Mouse (Mus musculus): Measurements from ENCODE around the gene Itm2c.
A peak's percentile ranks its signal among the peaks of the same experiment; 100 is the strongest.

The Itm2c gene

GRCm38 (mm10) chr1:85894231-85894747 lies at the start of gene Itm2c:
TSS of gene Itm2c (plus strand) at chr1:85894281.
- DNase-seq (ENCODE audit: low spot score in 2 of 2): peak; percentile 69 to 84

GRCm38 (mm10) chr1:85844981-85845380 lies 49.1 kb upstream of the Itm2c start:
- DNase-seq (ENCODE audit: low spot score in 2 of 2): no peak

DNA sequence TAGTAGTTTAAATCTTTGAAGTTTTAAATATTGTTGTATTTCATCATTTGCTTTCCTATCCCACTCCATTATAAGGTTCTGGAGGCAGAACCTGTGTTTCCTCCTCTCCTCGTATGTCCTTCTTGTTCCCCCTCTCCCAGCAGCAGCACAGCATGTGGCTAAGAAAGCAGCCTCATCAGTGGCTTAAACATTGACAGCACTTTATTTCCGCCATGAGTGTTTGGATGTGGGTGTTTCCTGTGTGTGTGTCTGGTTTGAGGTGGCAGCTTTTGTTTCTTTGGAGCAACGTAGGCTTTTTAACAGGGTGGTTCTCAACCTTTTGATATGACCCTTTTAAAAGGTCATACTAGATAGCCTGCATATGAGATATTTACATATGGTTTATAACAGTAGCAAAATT lies 48.6 kb upstream of the Itm2c start:
- no peak for DNase-seq (ENCODE audit: low spot score in 2 of 2)

GRCm38 (mm10) chr1:85849016-85849415 lies 45.1 kb upstream of the Itm2c start:
- no peak for DNase-seq (ENCODE audit: low spot score in 2 of 2)

DNA sequence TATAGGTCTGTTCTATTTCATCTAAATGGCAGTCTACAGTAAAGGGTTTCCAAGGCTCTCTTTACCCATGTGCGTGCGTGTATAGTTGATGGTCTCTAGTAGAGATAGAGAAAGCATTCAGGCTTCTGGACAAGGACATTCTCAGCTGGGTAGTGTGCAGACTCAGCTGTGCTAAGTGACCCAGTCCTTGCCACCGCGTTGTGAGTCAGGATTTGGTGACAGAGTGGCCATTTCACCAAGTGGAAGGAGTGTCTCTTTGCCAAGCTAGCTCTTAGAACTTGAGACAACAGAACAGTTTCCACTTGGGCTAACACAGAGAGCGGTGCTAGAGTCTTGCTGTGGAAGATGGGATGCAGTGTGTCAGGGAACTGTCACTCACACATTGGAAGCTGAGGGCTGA lies 43.2 kb upstream of the Itm2c start:
- DNase-seq (ENCODE audit: low spot score in 2 of 2): no peak

DNA sequence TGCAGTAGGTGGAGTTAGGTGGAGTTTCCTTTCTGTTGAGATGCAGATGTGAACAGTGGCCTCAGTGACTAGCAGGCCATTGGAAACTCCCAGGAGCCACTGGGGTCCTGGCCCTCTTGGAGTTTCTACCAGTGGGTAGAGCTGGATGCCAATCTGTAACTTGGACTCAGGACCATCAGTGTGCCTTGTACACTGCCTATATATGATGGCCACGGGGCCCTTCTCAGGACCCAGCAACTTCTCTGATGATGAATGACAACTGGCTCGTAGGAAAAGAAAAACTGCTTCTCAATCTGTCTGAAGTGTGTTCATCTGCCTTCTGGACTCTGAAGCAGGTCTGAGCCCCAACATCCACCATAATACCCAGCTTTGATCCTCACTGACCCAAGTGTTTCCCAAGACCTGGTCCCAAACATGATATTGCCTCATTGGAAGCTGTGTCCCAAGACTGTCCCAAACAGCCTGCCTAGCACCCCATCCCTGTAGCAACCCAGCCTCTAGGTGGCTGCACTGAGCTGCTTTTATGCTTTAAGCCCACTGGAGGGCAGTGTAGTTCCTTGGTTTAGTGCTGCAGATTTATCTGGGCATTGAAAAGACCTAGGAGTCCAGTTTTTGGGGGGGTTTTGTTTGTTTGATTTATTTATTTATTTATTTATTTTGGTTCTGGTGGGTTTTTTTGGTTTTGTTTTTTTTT lies 40.9 kb upstream of the Itm2c start:
- DNase-seq (ENCODE audit: low spot score in 2 of 2): peak; percentile 59 to 72

DNA sequence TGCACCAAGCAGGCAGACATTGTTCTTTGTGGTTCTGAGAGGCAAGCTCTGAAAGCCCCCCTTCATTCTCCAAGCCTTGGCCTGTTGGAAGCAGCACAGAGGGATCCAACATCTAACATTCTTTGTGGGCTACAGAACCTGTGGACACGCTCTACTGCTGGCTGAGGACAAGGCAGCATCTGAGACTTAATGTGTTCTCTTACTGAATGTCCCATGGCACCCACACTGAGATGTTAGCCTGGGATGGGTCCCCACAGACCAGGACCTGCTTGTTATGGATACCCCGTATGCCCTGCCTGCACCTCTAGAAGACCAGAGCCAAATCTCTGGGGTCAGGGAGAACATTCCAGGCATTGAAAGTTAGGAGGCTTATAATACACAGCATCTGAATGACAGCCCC lies 40.2 kb upstream of the Itm2c start:
- no peak for DNase-seq (ENCODE audit: low spot score in 2 of 2)

GRCm38 (mm10) chr1:85854475-85854874 lies 39.6 kb upstream of the Itm2c start:
- no peak for DNase-seq (ENCODE audit: low spot score in 2 of 2)

DNA sequence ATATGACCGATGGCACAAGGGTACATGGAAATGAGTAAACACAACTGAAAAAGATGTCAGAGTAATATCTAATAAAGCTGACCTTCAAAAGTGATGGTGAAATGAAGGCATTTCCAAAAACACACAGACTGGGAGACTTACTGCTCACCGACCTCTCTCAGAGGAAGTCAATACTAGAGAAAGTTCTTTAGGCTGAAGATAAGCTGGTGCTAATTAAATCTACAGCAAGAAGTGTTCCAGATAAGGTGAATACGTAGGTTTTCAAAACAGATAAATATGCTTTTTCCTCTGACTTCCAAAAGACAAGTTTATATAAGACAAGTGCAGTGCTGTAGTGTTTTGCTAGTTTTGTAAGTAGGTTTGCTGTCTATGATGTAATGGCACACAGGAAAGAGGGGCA lies 37.8 kb upstream of the Itm2c start:
- no peak for DNase-seq (ENCODE audit: low spot score in 2 of 2)

- DNase-seq (ENCODE audit: low spot score in 2 of 2): no peak
Measured at GRCm38 (mm10) chr1:85857261-85857754, 36.8 kb upstream of the Itm2c start.

GRCm38 (mm10) chr1:85864383-85864782 lies 29.7 kb upstream of the Itm2c start:
- DNase-seq (ENCODE audit: low spot score in 2 of 2): peak; percentile 46 to 74

DNA sequence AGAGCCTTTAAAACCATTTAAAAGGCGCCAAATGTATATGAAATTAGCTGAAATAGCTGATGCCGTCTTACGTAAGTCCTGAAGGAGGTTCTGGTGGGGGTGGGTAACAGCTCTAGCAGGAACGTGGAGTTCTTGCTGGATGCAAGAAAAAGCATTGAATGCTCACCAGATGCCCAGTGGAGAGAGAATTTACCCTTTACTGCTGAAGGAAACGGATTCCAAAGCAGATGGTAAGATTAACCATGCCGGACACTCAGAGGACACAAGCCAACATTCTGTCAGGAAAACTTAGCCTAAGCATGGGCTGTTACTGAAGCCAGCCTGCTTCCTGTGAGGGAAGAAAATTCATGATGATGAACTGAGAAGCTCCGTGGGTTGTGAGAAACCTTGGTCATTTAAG lies 24.1 kb upstream of the Itm2c start:
- no peak for DNase-seq (ENCODE audit: low spot score in 2 of 2)

- DNase-seq (ENCODE audit: low spot score in 2 of 2): no peak
Measured at GRCm38 (mm10) chr1:85870546-85870945, 23.5 kb upstream of the Itm2c start.

GRCm38 (mm10) chr1:85882003-85882402 lies 12.1 kb upstream of the Itm2c start:
- no peak for DNase-seq (ENCODE audit: low spot score in 2 of 2)

- DNase-seq (ENCODE audit: low spot score in 2 of 2): no peak
Measured at GRCm38 (mm10) chr1:85887221-85887620, 6.9 kb upstream of the Itm2c start.

DNA sequence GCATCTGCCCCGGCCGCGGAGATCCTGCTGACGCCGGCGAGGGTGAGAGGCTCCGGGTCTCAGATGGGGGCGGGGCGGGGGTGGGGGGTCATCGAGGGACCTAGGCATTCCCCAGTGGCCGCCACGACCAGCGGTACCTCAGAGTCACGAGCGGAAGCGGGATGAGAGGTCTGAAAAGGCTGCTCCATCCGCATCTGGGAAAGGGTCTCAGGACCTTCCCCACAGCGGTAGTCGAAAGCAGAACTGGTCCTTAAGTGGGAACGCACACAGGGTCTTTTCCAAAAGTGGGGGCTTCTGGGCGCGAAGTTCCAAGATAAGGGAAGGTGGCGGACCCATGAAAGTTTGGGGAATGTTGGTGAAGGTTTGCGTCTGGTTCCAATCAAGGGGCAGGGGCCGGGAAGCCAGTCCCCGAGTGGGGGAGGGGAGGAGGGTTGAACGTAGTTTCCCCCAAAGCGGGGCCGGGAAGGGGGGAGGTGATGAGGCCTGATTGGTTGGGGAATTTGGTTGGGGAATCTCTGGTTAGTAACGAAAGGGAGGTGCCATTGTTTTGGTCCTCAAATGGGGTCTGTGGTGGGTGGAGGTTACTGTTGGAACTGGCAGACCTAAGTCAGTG lies 773 bp downstream of the Itm2c start:
- no peak for DNase-seq (ENCODE audit: low spot score in 2 of 2)

DNA sequence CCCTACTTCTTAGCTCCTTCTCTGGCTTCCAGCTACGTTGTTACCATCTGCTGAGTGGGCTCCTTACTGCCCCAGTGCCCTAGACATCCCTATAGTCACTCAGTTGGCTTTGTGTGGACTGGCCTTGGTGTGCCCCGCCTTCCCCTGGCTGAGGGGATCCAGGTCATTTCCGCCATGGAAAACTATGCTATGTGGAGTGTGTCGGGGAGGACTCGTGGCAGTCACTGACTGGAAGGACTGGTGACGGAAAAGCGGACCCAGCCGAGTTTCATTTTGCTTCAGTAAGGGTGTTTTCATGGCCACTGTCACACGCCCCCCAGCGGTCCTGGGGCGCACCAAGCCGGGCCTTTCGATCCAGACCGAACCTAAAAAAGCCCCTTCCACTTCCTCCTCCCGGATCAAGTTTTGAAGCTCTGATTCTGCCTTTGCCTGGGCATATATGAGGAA lies 1.3 kb downstream of the Itm2c start:
- DNase-seq (ENCODE audit: low spot score in 2 of 2): peak; percentile 57 to 80

DNA sequence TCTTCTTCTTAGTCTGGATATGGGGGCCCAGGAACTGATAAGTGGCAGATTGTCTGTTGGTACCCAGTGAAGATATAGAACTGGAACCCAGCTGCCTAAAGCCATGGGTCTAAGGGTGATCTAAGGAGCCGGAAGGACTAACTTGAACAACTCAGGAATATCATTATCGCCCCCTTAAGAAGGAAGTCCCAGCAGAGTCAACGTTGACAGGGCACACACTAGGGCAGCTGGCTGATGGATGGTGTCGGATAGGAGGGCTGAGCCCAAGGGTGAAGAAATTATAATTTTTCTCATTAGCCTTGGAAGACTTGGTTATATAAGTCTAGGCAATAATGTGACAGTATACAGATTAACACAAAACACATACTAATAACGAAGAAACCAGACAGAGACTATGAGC lies 2.0 kb downstream of the Itm2c start:
- no peak for DNase-seq (ENCODE audit: low spot score in 2 of 2)

DNA sequence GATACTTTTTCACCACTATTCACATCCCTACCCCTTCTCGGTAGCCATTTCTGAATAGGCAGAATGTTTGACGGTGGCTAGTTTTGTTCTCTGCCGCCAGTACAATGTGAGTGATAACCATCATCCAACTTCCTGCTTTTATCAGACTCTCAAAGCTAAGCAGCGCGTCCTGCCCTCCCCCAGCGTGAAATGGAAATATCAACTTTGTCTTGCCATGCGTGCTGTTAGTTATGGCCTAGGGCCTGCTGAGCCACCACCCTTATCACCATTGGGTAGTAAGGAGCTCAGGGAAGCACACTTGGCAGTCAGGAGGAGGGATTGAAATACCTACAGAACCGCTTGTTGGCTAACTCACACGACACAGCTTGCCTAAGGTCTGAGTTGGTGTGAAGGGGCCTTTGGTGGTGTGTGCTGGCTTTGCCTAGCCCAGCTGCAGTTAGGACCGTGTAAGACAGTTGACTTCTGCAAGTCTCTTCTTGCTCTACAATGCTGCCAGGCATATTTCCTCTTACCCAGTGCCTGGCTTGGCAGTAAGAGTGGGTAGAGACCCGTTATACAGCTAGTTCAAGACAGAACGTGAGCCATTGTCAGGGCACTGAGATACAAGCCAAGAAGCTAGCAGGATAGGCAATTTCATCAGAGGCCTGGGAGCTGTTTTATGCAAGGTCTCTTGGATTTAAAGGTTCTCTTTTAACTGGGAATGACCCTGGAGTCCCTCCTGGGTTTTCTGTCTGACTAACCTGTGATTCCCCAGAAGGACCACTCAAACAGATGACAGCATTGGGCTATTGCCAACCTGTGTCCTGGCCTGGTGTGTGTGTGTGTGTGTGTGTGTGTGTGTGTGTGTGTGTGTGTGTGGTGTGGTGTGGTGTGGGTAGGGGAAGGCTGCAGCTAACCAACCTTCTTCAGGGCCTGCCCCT lies 3.0 kb downstream of the Itm2c start:
- DNase-seq (ENCODE audit: low spot score in 2 of 2): no peak

- DNase-seq (ENCODE audit: low spot score in 2 of 2): no peak
Measured at GRCm38 (mm10) chr1:85897901-85898760, 4.0 kb downstream of the Itm2c start.

DNA sequence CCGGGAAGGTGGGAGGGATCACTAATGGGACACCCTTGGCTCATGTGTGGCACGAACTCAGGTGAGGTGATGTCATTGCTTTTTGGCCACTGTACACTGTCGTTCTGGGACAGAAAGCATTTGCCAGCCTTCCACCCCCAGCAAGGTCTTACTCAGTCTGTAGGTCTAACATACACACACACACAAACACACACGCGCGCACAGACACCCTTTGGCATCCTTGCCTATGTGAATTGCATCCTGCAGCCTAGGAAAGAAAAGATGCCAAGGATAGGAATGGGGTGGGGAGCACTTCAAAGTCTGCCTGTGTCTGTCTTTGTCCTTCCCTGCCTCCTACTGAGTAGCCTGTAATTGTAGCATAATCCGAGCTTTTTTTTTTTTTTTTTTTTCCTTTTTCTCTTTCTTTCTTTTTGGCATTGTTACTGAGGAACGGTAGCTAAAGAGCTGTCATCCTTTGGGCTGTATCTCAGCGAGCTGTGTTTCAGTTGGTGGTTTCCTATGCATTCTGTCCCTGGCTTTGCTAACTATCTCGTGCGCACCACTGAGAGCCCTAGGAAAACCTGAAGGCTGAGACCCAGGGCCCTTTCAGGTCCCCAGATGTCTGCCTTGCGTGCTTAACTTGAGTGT lies 4.8 kb downstream of the Itm2c start:
- no peak for DNase-seq (ENCODE audit: low spot score in 2 of 2)
